Mouse (Mus musculus) testis, adult 2 months (tissue): ENCODE measurements around the gene Trip11. TPM values are rescaled to one million over a fixed set of nuclear protein-coding genes. Genes with fewer than 3 reads are reported as not detected.

Source experiments
- H3K27ac ChIP-seq: fragments of 200-500 bp; 2 replicates; pipeline ENCODE4 v1.5.1; 2012; ENCODE audit warnings: low read depth, low read length; ENCODE audit not compliant: control insufficient read depth, insufficient read depth
- H3K27me3 ChIP-seq: fragments of 200-500 bp; 2 replicates; pipeline ENCODE4 v1.6.1; 2012; ENCODE audit warnings: mild to moderate bottlenecking, low read length, moderate library complexity; ENCODE audit not compliant: control insufficient read depth, insufficient read depth
- H3K36me3 ChIP-seq: fragments of 200-500 bp; 2 replicates; pipeline ENCODE4 v1.6.1; 2012; ENCODE audit warnings: mild to moderate bottlenecking, low read length; ENCODE audit not compliant: control insufficient read depth, insufficient read depth
- H3K4me1 ChIP-seq: fragments of 200-500 bp; 2 replicates; pipeline ENCODE4 v1.6.1; 2012; ENCODE audit warnings: low read length; ENCODE audit not compliant: control insufficient read depth, insufficient read depth
- H3K4me3 ChIP-seq: fragments of 200-500 bp; 2 replicates; pipeline ENCODE4 v1.5.1; 2012; ENCODE audit warnings: low read depth, mild to moderate bottlenecking, low read length, moderate library complexity, mixed read lengths; ENCODE audit not compliant: control insufficient read depth
- CTCF ChIP-seq: fragments of 200-500 bp; IDR thresholded peaks from 2 replicates; pipeline ENCODE4 v1.5.1; 2012; ENCODE audit warnings: low read depth, mild to moderate bottlenecking, inconsistent platforms, low read length, moderate library complexity; ENCODE audit not compliant: control insufficient read depth, insufficient read depth, insufficient replicate concordance
- POLR2A ChIP-seq: fragments of 200-500 bp; IDR thresholded peaks from 2 replicates; pipeline ENCODE4 v1.6.1; 2012; ENCODE audit warnings: low read depth, mild to moderate bottlenecking, inconsistent platforms, low read length, moderate library complexity; ENCODE audit not compliant: control insufficient read depth
- polyA plus RNA-seq: library from polyadenylated mRNA; depleted of rRNA; stranded (reverse); fragments of >200 nt; gene quantifications from 2 replicates; pipeline ENCODE4 v1.2.3, GENCODE M21; 2012; rRNA removed

The Trip11 gene
- polyA plus RNA-seq, 1 experiment: 4.4 TPM

DNA sequence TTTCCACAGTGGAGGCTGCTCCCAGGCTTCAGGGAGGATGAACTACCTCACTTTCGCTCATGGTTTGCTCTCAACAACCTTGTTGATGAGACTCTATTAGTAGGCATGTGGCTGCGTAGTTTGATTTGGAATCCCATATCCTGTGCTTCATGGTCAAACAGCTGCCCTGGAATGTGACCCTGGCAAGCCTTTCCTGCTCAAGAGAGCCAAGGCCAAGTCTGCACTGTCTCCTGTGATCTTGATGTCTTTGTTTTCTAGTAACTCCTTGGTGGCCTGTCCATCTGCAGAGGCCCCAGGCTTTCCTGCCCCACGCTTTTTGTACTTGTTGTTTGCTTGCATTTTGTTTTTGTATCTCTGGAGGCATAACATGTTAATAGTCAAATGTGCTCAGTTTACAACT lies 118.6 kb downstream of the Trip11 start:
- peak overlapping the region; percentile 79 for H3K27ac ChIP-seq
- H3K4me1 ChIP-seq: no peaks in the 10 kb centered on the region; the same call in 1 of the 2 replicates
- no peaks in the 10 kb centered on the region for H3K27me3 ChIP-seq
- no peak overlapping the region for H3K4me3 ChIP-seq
- TF ChIP-seq POLR2A (no peak), CTCF (no peak)
- no peaks in the 10 kb centered on the region for H3K36me3 ChIP-seq

DNA sequence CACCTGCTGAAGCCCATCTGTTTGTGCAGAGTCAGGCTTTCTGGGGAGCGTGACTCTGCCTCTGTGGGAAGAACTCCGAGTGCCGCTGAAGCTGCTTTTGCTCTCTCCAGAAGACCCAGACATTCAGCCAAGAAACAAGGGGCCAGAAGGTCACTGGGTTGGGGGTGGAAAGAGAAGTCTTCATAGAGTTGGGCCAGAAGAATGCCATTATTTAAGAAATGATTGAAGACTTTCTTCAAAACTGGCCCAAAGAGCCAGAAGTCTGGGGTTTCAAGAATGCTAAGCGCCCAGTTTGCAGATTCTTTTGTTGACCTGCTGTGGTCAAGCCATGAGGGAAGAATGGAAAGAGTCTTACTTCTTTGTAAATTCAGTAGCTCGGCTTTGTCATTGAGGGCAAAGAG lies 119.8 kb downstream of the Trip11 start:
- no peaks in the 10 kb centered on the region for H3K36me3 ChIP-seq
- no peak overlapping the region for H3K4me3 ChIP-seq
- TF ChIP-seq POLR2A (no peak), CTCF (no peak)
- peak overlapping the region; percentile 79; the same call in 1 of the 2 replicates for H3K27ac ChIP-seq
- H3K4me1 ChIP-seq: no peaks in the 10 kb centered on the region; the same call in 1 of the 2 replicates
- H3K27me3 ChIP-seq: no peaks in the 10 kb centered on the region

DNA sequence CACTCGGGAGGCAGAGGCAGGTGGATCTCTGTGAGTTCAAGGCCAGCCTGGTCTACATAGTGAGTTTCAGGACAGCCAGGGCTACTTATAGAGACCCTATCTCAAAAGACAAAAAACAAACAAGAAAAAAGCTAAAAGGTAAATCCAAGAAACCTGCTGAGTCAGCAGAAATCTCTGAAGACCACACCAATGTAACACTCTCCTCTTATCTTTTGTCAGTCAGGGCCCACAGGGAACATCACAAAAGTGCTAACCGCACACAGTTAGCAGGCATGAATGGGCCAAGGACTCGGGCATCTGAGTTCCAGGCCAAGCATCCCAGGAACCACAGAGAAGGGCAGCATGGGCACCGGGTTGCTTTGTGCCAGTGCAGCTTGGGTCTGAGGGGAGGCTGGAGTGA lies 120.4 kb downstream of the Trip11 start:
- no peak overlapping the region for H3K4me3 ChIP-seq
- no peaks in the 10 kb centered on the region for H3K36me3 ChIP-seq
- peak overlapping the region; percentile 58 for H3K27ac ChIP-seq
- TF ChIP-seq POLR2A (no peak), CTCF (no peak)
- no peaks in the 10 kb centered on the region; the same call in 1 of the 2 replicates for H3K4me1 ChIP-seq
- no peaks in the 10 kb centered on the region for H3K27me3 ChIP-seq

DNA sequence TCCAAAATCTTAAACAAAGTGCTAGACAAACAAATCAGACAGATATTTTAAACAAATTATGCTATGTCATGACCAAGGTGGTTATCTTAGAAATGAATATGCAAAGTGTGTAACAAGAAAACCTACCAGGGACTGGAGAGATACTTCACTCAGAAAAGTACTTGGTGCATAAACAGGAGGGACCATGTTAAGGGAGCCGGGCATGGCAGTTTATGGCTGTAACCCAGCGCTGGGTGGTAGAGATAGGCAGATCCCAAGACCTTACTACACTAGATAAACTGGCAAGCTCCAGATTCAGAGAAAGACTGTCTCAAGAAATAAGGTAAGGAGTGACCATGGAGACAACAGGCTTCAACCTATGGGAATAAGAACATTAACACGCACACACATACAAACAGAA lies 123.3 kb downstream of the Trip11 start:
- H3K4me1 ChIP-seq: no peaks in the 10 kb centered on the region; the same call in 1 of the 2 replicates
- no peaks in the 10 kb centered on the region for H3K27me3 ChIP-seq
- H3K36me3 ChIP-seq: no peaks in the 10 kb centered on the region
- no peak overlapping the region for H3K4me3 ChIP-seq
- no peak for TF ChIP-seq POLR2A
- no peak for TF ChIP-seq CTCF
- H3K27ac ChIP-seq: no peak overlapping the region

DNA sequence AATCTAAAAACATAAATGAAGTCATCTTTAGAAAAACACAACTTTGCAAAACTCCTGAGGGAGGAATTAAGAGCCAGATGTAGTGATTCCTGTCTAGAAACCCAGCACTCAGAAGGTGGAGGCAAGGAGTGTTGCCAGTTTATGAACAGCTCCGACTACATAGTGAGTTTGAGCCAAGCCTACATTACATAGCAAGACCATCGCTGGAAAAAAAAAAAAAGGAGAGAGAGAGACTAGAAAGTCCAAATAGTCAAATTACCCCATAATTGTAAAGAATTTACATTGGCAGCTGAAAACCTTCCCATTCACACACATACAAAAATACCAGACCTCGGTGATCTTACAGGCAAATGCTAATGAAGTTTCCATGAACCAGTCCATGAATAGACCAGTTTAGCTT lies 123.8 kb downstream of the Trip11 start:
- no peak overlapping the region for H3K27ac ChIP-seq
- no peaks in the 10 kb centered on the region for H3K36me3 ChIP-seq
- no peak overlapping the region for H3K4me3 ChIP-seq
- H3K4me1 ChIP-seq: no peaks in the 10 kb centered on the region; the same call in 1 of the 2 replicates
- no peaks in the 10 kb centered on the region for H3K27me3 ChIP-seq
- no peak for TF ChIP-seq CTCF
- TF ChIP-seq POLR2A: no peak

Other genes starting within 250 kb of the Trip11 start
- 2.6 and 3.7 TPM in 2 replicates for gene Tc2n, start 194.7 kb downstream of the Trip11 start, polyA plus RNA-seq
- 7.9 and 8.8 TPM in 2 replicates for gene Fbln5, start 94.2 kb downstream of the Trip11 start, polyA plus RNA-seq
- gene Atxn3, start 45.0 kb upstream of the Trip11 start, polyA plus RNA-seq: 151 and 187 TPM in 2 replicates
- gene Cpsf2, start 62.7 kb upstream of the Trip11 start, polyA plus RNA-seq: 5.6 and 6.7 TPM in 2 replicates
- 0.19 and 0.32 TPM in 2 replicates for gene Slc24a4, start 215.5 kb upstream of the Trip11 start, polyA plus RNA-seq